Mouse (Mus musculus) kidney, postnatal 25 days (tissue): ENCODE results near the gene Slc16a10.

Experiments
- DNase-seq, 2 experiments: peaks; one replicate each; pipeline ENCODE4 v3.0.0; 2021; ENCODE audit warnings: mixed read lengths in 2 of 2

Gene Slc16a10

GRCm38 (mm10) chr10:40141864-40142523 is at the start of gene Slc16a10:
Gene Slc16a10, minus strand, starts transcription at chr10:40142258.
- peak; percentile 95 to 98 for DNase-seq

GRCm38 (mm10) chr10:40191338-40191979 is 49.4 kb upstream of the Slc16a10 start:
- DNase-seq = no peak

- DNase-seq = no peak
These were observed 48.8 kb upstream of the Slc16a10 start for GRCm38 (mm10) chr10:40190871-40191270.

DNA sequence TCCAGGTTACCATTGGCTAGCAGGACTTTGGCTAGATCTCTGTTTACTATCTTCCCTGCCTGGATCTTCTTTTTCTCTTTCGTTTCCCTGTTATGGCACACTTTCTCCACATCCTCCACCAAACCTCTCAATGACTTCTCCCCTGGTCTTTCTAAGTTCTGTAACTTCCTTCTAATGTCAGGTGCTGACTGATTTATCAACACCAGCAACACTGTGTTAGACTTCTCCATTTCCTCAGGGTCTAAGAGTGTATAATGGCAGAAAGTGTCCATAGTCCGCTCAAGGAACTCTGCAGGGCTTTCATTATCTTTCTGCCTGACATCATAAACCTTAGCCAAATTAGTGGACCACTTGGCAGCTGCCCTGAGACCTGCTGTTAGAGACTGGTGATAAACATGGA is 47.6 kb upstream of the Slc16a10 start:
- no peak for DNase-seq

- DNase-seq = no peak
These were observed 46.8 kb upstream of the Slc16a10 start for GRCm38 (mm10) chr10:40188831-40189230.

DNA sequence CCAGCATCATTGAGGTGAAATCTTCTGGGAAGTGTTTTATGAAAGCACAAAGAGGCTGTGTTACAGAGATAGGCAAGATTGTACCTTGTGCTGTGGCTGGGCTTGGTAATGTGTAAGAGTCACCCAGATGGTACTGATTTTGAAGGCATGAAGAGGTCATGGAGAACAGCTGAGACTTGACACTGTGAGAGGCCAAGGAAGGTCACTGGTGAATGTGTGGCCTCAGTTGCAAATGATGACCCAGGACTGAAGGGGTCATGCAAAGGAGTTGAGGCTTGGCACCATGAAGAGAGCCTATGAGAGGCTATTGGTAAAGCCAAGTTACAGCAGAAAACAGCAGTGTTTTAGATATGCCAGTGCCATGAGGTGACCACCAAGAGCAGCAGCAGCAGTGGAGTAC is 43.9 kb upstream of the Slc16a10 start:
- DNase-seq = no peak

DNA sequence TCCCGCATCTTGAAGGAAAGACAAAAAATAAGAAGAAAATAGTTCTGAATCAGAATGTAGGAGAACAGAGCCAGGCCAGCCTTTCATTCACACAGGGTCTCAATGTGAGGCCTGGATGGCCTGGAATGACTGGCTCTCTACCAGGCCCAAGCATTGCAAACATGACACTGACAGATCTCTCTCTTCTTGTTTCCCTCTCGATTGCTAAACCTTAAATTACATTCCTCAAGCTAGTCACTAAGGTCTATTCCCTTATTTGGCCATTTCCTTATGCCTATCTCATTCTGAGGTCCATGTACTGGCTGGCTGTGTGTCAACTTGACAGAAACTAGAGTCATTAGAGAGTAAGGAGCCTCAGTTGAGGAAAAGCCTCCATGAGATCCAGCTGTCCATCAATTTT is 38.0 kb upstream of the Slc16a10 start:
- DNase-seq = no peak

- DNase-seq = no peak
These were observed 37.1 kb upstream of the Slc16a10 start for GRCm38 (mm10) chr10:40179142-40179541.

GRCm38 (mm10) chr10:40177323-40177962 is 35.4 kb upstream of the Slc16a10 start:
- peak; percentile 56 to 58 for DNase-seq

DNA sequence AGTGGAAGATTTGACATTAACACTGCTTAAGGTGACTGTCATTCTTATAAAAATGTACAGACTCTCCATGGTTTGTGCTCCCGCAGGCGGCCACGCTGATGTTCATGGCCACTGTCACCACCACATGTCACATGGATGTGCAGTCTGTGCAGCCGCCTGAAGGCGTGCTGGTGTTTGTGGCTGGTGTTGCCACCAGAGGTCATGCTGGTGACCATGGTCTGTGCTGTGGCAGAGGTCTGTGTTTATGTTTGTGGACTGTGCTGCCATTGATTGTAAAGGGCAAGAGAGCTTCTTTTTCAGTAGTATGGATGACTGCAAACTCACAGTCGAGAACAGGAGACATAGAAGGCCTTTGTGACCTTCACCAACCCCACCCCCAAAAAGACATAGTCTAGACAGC is 30.1 kb upstream of the Slc16a10 start:
- DNase-seq = no peak

- no peak for DNase-seq
These were observed 29.2 kb upstream of the Slc16a10 start for GRCm38 (mm10) chr10:40171211-40171610.

GRCm38 (mm10) chr10:40170141-40170558 is 28.1 kb upstream of the Slc16a10 start:
- DNase-seq = no peak

DNA sequence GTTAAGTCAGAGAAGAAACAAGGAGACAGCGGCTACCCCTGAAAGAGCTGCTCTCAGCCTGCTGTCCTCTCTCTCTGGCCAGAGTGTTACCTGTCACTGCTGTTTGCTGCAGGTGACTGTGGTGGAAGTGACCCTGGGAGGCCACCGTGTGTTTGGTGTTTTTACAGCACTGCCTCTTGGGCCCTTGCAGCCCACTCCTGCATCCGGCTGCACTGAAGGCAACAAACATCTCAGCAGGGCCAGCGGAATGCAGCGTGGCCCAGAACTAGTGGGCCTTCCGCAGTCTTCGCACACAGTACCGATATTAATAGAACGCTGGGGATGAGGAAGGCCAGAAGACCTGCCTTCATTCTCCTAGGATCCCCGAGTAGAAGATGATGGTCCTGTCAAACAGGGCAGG is 27.5 kb upstream of the Slc16a10 start:
- no peak for DNase-seq

GRCm38 (mm10) chr10:40169088-40169487 is 27.0 kb upstream of the Slc16a10 start:
- no peak for DNase-seq

DNA sequence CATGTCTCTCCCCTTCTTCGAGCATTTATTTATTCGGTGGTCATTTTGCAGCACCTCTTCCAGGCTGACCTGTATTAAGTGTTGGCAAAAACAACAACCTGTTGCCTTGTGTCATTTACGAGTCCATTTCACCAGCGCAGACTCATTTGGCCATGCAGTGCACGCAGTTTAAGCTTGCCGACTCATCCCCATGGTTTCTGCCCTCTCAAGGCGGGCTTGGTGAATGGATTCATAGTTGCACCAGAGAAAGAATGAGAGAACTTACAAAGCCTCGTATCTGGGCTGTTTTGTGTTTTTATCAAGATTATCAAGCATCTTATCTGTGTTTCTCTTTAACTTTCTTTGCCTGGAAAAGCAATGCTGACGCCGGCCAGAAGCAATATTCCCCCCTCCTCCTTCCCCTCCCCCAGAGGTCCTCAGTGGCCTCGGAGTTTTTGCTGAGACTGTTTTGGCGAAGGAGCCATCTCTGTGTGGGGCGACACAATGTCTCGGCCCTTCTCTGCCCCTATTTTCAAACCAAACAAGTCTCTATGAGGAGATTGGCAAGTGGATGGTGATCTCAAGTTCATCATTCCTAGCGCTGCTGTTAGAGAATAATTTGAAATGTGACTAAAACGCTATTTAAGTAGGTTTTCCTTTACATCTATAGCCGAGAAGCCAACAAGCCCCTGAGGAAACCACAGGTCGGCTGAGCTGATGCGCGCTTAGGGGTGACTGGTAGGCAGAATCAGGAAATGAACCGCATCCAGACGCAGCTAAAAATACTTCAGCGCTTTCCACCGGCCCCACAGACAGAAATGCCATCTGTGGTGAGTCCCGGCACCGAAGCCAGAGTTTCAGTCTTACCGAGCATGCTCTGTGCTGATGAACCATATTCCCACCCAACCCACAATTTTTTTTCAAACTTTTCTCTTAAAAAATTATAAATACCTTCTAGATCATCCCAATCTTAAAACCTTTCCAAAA is 22.6 kb upstream of the Slc16a10 start:
- DNase-seq = peak in 1 of 2 experiments; percentile 16

DNA sequence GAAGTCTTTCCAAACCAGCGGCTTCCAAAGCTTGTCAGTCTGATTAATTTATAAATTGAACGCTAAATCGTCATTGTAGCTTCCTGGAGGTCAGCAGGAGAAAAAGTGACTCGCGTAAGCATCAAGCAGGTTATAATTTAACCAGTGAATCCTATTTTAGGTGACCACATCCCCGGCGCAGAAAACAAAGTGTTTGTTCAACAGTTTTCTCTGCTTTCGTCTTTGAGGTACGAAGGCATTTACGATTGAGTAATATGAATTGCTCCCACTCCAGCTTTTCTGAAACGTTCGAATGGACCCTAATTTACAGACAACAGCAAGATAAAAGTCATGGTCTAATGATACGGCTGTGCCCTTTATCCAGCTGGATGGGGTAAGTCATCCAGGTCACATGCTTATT is 21.9 kb upstream of the Slc16a10 start:
- DNase-seq = peak; percentile 51 to 55

DNA sequence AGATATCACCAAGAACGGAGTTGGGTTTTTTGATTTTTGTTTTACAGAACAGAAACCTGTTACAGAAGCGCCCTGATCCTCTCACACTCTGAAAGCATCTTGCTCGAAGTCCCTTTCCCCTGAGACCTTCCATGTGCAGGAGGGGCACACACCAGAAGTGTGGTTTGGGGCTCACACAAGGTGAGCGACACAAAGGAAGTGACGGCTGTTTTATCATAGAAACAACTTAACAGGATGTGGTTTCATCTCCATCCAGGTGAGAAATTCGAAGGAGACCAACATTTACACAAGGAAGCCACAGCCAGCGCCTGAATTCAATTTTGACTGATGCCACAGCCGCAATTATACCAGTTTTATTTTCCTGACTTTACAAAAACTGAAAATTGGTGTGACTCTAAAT is 21.3 kb upstream of the Slc16a10 start:
- no peak for DNase-seq

- DNase-seq = peak; percentile 85 to 88
These were observed 19.7 kb upstream of the Slc16a10 start for GRCm38 (mm10) chr10:40161701-40162255.

GRCm38 (mm10) chr10:40161236-40161635 is 19.2 kb upstream of the Slc16a10 start:
- peak in 1 of 2 experiments; percentile 59 for DNase-seq

DNA sequence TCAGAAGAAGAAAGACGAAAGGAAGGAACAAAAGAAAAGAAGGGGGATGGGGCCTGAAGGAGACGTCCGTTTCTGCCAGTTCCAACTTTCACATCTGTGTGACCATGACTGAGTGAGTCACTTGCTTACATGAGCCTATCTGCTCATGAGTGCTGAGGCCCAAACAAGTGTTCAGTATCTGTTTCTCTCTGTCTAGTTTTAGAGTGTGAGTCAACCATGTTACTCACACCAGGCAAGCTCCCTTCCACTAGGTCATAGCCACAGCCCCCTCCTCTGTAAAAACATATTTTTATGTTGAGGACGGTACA is 10.4 kb upstream of the Slc16a10 start:
- DNase-seq = no peak

GRCm38 (mm10) chr10:40151852-40152549 is 9.9 kb upstream of the Slc16a10 start:
- peak in 1 of 2 experiments; percentile 63 for DNase-seq

- DNase-seq = no peak
These were observed 7.6 kb upstream of the Slc16a10 start for GRCm38 (mm10) chr10:40149584-40150145.
